Mouse (Mus musculus) 416B (cell line): ENCODE measurements around the gene Prm1.
"Not testable (repeated sequence)": the region's sequence is repeated elsewhere in the genome, so short reads cannot be mapped to it uniquely, and the experiment has no call there.

Experiments used
- DNase-seq: peaks from one replicate; pipeline ENCODE4 v3.0.0; 2011; ENCODE audit warnings: low read depth

Gene Prm1

DNA sequence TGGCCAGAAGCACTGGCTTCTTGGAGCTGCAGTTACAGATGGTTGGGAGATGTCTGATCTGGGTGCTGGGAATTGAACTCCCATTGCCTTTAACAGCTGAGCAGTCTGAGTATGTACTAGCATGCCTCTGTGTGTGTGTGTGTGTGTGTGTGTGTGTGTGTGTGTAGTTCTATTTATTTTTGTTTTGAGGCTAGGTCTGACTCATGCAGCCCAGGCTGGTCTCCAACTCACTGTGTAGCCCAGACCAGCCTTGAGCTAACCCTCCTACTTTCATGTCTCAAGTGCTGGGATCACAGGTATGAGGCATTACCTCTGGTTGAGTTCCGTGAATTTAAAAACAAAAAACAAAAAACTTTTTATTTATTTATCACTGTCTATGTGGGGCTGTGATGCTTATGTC is 18.9 kb upstream of the Prm1 start:
- DNase-seq = no peak

DNA sequence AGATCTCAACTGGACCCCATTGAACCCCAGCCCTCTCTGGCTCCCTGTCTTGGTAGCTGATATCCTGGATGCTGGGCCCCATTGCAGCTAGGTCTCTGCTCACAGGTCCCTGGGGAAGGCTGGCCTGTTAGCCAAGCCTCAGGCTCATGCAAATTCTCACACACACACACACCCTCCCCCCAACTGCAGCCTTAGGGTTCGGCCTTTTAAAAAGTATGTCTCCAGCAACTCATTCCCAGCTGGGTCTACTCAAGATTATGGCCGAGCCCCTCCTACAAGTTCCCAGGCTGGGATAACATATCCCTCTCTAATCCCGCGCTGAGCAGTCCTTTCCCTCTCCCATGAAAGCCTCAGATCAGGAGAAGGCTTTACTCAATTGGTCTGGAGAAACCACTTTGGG is 15.7 kb upstream of the Prm1 start:
- no peak for DNase-seq

DNA sequence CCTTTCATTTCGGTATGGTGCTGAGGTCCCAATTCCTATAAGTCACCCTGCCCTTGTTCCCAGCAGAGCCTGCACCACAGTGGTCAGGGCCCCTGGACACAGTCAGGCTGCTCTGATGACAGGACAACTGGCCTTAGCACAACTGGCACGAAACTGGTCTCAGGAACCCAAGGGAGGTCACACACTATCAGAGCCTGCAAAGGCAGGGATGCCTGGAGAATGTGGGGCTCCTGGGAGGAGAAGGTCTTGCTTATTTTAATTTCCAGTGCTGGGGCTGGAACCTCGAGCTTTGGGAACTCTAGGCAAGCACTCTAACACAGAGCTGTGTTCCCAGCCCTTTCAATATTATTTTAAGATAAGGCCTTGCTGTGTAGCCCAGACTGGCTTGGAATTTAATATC is 14.3 kb upstream of the Prm1 start:
- DNase-seq = no peak

DNA sequence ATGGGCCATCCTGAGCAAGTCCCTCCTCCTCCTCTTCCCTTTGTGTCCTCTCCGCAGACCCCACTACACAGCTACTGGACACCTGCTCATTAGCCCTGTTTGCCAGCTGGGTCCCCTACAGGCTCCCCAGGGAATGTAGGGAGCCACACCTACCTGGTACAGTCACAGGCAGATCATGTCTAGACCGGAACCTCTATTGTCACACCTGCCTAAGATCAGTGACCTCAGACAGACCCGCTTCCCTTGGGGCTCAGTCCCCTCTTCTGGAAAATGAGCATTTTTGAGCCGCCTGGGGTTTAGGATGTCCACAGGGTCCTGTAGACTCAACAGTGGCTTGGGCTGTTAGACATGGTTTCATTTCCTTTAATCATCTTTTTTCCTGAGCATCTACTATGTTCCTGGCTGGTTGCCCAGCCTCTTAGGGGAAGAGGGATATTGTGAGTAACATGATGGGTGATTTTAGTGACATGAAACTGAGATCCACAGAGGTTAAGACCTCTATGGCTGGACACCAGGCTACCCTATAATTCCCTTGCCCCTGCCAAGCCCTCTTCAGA is 13.0 kb upstream of the Prm1 start:
- no peak for DNase-seq

DNA sequence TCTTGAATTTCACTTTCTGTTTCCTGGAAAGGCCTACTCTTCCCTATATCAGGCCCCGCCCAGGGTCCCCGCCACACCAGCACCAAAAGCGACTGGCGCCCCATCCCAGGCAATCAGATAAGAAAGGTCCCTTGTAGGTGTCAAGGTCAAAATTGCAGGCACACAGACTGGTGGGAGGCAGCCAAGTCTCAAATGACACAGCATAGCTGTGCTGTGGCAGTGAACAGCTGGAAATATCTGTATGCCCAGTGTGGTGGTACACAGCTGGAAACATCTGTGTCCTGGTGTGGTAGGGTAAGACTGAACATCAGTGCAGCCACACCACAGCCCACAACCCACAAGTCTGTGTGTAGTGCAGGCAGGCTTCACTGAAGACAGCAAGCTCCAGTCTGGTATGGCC is 9.2 kb upstream of the Prm1 start:
- peak; percentile 85 for DNase-seq

DNA sequence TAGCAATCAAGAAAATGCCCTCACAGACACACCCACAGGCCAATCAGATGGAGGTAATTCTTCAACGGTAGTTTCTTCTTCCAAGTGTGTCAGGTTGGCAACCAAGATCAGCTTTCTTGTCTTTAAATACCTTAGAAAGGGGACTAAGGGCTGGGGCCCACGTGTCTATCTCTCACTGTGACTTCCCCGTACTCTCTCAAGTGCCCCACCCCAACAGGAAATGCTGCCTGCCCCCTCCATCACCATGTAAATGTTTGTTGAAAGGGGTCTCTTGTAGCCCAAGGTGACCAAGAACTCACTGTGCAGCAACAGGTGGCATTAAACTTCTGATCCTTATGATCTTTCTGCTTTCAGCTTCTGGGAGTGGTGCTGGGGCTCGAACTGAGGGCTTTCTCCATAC is 8.1 kb upstream of the Prm1 start:
- no peak for DNase-seq

DNA sequence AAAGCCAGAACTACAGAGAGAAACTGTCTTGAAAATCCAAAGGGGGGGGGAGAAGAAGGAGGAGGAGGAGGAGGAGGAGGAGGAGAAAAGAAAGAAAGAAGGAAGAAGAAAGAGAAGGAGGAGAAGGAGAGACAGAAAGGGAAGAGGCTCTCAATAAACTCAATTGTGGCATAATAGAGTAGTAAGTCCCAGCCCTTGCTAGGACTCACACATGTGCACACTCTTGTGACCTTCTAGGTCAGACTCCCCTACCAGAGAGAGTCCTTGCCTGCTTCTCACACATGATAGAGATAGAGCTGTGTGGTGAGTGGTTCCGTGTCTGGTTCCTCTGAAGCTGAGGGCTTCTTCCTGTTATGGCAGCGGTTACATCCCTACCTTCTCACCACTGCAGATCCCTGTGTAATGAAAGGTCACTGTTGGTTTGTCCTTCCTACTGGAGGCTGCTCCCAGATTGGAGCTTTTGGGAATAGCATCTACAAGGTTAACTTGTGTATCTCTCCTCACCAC is 7.3 kb upstream of the Prm1 start, which contains the start of gene Gm11172:
Gm11172 (plus strand) TSS at position 51 of the 507 bp plus-strand sequence.
- DNase-seq = no peak

DNA sequence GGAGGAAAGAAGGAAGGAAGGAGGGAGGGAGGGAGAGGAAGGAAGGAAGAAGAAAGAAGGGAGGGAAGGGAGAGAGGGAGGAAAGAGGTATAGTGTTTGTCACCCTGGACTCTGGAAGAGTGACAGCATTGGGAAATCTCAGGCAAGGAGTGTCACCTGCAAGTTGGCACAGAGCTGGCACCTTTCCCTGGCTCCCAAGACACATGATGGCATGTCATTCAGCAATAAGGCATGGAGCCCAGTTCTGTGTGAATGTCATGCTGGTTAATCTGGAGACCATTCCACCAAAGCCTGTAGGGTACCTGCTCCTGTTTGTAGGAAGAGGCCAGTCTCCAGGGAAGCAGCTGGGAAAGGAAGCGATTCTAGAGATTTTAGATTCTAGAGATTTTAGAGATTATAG is 4.7 kb upstream of the Prm1 start:
- no peak for DNase-seq

DNA sequence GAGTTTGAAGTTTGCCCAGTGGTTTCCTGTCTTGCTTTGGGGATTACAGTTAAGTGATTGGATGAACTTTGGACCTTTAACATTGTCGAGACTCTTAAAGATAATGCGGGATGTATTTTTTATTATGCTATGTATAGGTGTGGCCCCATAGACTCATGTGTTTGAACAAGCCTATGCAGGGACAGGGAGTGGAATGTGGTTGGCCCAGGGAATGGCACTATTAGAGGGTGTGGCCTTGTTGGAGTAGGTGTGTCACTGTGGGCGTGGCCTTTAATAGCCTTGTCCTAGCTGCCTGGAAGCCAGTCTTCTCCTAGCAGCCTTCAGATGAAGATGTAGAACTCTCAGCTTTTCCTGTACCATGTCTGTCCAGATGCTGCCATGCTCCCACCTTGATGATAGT is 3.2 kb downstream of the Prm1 start:
- not testable (repeated sequence) for DNase-seq

DNA sequence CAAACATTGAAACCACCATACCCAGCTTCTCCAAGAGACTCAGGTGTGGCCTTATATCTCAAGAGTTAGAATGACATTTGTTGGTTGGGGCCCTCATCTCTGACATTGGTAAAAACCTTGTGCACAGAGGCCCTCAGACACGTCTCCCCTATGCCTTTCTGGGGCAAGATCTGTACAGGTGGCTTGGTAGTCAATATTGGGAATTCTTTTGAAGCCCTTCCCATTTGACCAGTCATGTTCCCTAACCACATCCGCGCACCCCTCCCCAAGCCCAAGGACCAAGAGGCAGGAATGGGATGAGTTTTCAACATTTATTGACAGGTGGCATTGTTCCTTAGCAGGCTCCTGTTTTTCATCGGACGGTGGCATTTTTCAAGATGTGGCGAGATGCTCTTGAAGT is 9.6 kb downstream of the Prm1 start, which contains the start of gene Prm2:
Prm2 (minus strand) TSS at position 101 of the 400 bp plus-strand sequence.
- no peak for DNase-seq

DNA sequence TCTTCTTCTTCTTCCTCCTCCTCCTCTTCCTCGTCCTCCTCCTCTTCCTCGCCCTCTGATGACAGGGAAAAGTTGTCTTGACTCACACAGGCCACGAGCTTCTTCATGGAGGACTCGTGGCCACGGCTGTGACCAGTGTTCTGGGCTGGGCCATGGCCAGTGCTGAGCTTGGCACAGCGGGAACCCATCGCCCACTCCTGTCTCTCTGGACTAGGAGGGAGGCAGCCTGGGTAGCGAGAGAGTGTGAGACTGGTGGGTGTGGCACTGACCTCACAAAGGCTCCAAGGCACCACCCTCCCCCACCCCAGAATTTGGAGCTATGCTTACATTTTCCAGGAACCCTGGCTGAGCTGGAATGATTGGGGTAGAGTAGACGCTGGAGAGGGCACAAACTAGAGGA is 14.9 kb downstream of the Prm1 start, which contains the start of gene Prm3:
Prm3 (minus strand) TSS at position 213 of the 400 bp plus-strand sequence.
- no peak for DNase-seq

DNA sequence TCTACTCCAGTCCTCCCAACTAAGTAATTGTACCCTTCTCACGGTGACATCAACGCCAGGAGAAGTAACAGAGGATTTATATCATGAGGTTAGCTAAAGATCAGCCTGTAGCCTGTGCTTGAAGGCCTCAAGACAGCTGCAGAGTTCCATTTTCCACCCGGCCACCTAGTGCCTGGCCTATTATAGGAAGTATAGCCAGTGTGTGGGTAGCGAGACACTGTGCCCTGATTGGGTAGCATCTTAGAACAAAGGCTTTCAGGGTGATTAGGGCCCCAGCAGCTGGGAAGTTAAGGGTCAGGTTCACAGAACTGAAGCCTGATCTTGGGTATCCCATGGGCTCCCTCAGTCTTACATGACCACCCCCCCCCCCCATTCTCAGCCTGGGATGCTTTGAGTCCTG is 16.8 kb downstream of the Prm1 start:
- no peak for DNase-seq

DNA sequence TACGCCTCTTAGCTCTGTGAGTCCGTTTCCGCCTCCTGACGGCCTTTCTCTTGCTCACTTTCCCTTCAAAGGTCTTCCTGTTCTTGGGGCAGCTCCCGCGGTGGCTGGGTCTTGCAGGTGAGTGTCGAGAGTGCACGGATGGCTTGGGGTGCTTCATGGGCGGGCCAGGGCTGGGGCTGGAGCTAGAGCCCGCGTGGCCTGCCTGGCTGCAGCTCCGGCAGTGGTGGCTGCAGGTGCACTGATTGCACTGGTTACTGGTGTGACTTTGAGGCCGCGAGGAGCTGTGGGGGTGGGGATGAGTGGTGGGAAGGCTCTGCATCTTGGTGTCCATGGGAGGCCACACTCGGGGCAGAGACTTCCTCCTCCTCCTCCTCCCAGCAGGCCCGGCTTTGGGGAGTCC is 17.4 kb downstream of the Prm1 start, which contains the start of gene Tnp2:
Tnp2 (minus strand) TSS at position 390 of the 400 bp plus-strand sequence.
- no peak for DNase-seq

DNA sequence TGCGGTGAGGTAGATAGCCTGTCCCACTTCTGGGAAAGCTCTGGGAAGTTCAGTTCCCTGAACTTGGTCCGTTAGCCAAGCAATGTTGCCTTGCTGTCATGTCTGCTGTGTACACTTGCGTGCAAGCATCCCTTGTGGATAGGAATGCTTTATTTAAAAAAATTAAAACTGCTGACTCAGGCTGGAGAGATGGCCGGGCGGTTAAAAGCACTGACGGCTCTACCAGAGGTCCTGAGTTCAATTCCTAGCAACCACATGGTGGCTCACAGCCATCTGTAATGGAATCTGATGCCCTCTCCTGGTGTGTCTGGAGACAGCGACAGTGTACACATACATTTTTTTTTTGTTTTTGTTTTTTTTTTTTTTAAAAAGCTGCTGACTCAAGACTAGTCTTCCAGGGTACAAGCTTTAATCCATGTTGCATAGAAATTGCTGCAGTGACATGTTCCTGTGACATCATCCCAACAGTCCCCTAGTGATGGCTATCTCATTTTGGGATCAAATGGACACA is 18.0 kb downstream of the Prm1 start:
- no peak for DNase-seq

DNA sequence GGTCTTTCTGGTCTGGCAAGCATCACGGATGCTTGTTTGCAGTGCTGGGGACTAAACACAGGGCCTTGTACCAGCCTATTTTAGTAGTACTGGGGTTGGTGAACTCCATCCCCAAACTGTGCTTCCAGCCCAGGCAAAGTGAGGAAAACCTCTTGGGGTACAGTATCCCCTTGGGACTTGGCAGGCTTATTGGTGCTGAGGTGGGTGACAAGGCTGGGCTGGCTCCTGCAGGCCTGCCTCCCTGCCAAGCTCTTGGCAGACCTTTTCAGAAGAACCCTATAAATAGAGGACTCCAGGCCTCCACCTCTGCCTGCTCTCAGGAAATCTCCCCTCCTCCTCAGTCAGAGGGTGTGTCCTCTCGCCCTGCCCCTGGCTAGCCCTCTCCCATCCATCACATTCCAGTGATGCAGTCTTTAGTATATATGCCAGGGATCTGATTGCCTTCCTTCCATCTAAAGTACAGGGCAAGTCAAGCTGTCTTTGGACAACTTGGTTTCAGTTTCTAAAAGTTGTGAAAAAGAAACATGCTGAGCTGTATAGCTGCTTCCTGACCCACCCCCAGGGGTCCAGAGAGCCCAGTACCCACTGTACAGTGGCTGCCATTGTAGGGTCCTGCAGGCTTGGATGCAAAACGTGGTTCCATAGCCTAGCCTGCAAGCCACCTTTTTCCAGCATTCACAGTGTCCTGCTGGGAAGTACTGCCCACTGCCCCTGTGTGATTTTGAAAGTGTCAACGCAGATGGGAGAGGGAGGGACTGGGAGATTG is 18.7 kb downstream of the Prm1 start:
- no peak for DNase-seq

DNA sequence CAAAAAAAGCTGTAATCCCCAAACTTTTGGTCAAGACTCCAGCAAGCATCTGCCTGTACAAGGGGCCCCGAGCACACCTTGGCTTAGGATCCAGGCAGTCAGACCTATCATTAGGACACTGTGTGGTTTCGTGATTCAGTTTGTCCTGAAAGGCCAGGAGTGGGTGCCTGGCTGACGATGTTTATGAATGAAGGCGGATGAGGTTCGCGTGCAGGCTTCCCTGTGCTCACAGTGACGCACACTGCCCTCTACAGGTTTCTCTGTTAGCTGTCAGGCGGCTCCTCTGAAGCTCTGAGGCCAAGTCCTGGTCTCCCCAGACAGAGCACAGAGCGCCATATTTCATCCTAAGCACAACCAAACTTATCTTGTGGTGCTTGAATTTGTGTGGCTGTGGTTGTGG is 19.4 kb downstream of the Prm1 start:
- peak; percentile 94 for DNase-seq

DNA sequence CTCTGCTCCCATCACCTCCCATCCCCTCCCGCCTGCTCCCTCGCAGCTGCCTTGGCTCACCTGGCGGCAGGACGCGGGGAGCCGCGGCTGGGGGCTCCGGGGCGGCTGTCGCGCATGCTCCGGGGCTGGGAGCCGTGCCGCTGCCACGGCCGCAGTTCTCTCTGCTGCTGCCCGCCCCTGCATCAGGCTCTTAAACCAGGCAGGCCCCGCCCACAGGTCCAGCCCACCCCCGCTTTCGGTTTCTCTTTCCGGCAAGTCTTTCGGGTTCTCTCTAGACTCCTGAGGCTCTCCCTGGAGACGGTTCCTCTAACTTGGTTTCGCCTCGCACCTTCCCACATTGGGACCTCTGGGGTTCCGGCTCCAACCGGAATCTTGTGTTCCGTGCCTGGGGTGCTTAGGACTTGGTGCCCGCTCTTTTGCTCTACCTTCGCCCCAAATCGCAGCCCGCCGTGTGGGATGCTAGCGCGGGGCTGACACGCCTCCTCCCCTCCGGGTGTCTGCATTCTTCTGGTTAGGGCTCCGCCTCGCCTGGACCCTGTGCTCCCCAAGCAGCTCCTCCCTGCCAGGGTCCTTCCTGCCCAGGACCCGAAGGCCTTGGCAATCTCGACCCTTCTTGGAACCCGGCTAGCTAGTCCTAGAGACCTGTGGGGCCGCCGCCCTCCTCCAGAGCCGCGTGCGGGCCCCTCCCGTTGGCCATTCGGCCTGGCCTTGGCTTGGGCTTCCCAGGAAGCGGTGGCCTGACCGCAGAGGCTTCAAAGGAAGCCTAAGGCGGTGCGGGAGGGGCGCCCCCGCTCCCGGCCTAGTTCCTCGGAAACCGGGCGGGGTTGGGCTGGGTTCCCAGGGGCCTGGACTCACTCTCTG is 20.0 kb downstream of the Prm1 start, which contains the start of gene Socs1:
Socs1 (minus strand) TSS at position 166 of the 861 bp plus-strand sequence.
- peak; percentile 94 for DNase-seq

DNA sequence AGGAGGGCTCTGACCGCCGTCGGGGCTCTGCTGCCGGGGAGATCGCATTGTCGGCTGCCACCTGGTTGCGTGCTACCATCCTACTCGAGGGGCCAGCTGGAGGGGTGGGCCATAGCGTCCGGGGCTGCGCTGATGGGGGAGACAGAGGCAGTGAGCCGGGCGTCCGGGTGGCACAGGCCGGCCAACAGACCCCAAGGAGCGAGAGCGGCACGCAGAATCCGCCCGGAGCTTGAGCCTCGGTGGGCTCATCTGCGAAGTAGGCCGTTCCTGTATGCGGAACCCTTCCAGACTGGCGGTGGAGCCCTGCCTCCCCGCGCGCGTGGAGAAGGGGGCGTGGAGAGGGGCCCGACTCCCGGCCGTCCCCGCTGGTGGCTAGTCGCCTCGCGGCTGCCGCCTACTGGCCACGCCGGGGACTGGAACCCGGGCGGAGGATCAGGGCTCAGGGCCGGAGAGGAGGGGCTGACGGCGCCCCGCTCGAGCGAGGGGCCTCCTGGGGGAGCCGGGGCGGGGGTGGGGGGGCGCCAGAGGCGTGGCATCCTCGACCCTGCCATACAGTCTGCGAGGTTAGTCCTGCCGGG is 20.8 kb downstream of the Prm1 start:
- DNase-seq = peak; percentile 74

DNA sequence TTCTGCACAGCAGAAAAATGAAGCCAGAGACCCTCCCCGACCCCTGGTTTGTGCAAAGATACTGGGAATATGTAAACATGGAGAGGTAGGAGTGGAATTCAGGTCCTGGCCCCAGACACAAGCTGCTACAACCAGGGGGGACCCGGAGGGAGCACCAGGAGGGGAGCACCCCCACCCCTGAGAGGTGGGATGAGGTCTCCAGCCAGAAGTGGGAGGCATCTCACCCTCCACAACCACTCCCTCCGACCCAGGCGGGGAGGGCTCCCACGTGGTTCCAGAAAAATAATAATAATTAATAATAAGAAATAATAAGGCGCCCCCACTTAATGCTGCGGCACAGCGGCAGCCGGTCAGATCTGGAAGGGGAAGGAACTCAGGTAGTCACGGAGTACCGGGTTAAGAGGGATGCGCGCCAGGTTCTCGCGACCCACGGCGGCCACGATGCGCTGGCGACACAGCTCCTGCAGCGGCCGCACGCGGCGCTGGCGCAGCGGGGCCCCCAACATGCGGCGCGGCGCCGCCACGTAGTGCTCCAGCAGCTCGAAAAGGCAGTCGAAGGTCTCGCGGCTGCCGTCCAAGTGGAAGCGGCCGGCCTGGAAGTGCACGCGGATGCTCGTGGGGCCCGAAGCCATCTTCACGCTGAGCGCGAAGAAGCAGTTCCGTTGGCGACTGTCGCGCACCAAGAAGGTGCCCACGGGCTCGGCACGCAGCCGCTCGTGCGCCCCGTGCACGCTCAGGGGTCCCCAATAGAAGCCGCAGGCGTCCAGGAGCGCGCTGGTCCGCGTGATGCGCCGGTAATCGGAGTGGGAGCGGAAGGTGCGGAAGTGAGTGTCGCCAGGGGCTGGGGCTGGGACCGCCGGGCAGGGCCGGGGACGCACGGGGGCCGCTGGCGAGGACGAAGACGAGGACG is 21.5 kb downstream of the Prm1 start:
- DNase-seq = no peak

DNA sequence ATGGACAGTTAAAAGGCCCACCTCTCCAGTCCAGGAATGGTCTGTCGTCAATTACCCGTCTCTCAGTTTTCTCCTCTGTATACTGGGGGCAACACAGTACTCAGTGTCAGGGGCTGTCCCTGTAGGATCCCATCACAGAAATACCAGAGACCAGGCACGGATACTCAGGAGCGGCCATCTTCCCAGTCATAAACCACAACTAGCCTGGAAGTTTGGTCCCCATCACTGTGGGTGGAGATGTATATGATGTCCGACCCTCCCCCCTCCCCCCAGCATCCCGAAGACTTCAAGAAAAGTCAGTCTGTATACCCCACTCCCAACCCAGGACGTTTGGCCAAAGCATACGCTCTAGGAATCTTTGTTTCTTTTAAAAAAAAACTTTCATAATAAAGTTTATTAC is 22.2 kb downstream of the Prm1 start:
- DNase-seq = no peak

DNA sequence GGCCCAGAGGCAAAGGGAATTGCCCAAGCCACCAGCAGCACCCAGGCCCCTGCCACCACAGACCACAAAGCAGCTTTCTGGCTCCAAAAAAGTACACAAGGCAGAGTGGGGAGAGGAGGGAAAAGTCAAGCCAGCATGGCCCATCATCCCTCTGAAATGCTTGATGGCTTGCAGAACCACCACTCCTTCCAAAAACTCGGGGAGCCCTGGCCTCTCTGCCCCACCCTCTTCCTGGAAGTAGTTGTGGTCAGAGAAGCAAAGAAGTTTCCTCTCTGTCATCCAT is 22.5 kb downstream of the Prm1 start:
- DNase-seq = peak; percentile 51
